Comparison of ENCODE assay signal across 8 mouse cellular contexts in genomic region chr13:56698391-56698790, GRCm38 (mm10). TPM values are rescaled to one million over a fixed set of nuclear protein-coding genes. Genes with fewer than 3 reads are reported as not detected.
DNase-seq lines count a peak whose midpoint lies in the region; ATAC-seq and TF ChIP-seq lines count a peak whose summit lies in the region.

No protein-coding gene starts in this region.

- no peak overlapping the region for H3K9ac ChIP-seq in heart, embryonic 15.5 days
- H3K9ac ChIP-seq in heart, adult 2 months (ENCODE audit: low read depth, low read length), result no peak overlapping the region
- H3K9ac ChIP-seq in liver, embryonic 12.5 days, result no peak overlapping the region

- no peaks in the 10 kb centered on the region for H3K27me3 ChIP-seq in heart, embryonic 15.5 days
- H3K27me3 ChIP-seq in heart, adult 2 months (ENCODE audit: control insufficient read depth, insufficient read depth, low read length), result no peaks in the 10 kb centered on the region
- no peaks in the 10 kb centered on the region for H3K27me3 ChIP-seq in myocyte (ENCODE audit: control insufficient read depth, insufficient read depth, insufficient read length)
- H3K27me3 ChIP-seq in liver, embryonic 12.5 days (replicated peaks), result no peaks in the 10 kb centered on the region

- H3K4me3 ChIP-seq in heart, embryonic 15.5 days, result no peak overlapping the region
- H3K4me3 ChIP-seq in heart, adult 2 months, result no peak overlapping the region
- H3K4me3 ChIP-seq in myocyte, result no peak overlapping the region
- no peak overlapping the region for H3K4me3 ChIP-seq in liver, embryonic 12.5 days

- H3K4me1 ChIP-seq in heart, embryonic 15.5 days (replicated peaks), result peaks cover 19% of the 10 kb centered on the region
- peaks cover 4% of the 10 kb centered on the region for H3K4me1 ChIP-seq in heart, adult 2 months (ENCODE audit: control insufficient read depth, insufficient read depth, low read length)
- H3K4me1 ChIP-seq in liver, embryonic 12.5 days, result peaks cover 7% of the 10 kb centered on the region

- H3K9me3 ChIP-seq in heart, embryonic 15.5 days (replicated peaks), result no peaks in the 10 kb centered on the region
- H3K9me3 ChIP-seq in liver, embryonic 12.5 days (replicated peaks), result no peaks in the 10 kb centered on the region

- peak overlapping the region; percentile 31 for H3K4me2 ChIP-seq in heart, embryonic 15.5 days
- H3K4me2 ChIP-seq in myocyte (ENCODE audit: low read depth), result peak overlapping the region; percentile 38
- H3K4me2 ChIP-seq in liver, embryonic 12.5 days, result no peak overlapping the region

- no peak for ATAC-seq in heart, embryonic 15.5 days (replicated peaks; ENCODE audit: insufficient number of reproducible peaks, insufficient read depth, low FRiP score, low read depth)
- ATAC-seq in liver, embryonic 12.5 days, result no peak

- no peak for TF ChIP-seq EP300 in heart, adult 2 months (IDR thresholded peaks at IDR 0.05; ENCODE audit: insufficient read depth, low read depth, low read length)

- no peak for TF ChIP-seq CTCF in heart, adult 2 months (IDR thresholded peaks at IDR 0.05)

- DNase-seq in heart, adult 2 months, result no peak
- DNase-seq in cerebellum, adult 18-20 months, result peak; percentile 66 to 67
- peak; percentile 75 for DNase-seq in forelimb bud, embryonic 11.5 days (ENCODE audit: low read depth, low spot score)
- DNase-seq in layer of hippocampus, postnatal 14 days (ENCODE audit: low spot score in 2 of 2), result peak; percentile 63 to 80
- DNase-seq in c-Kit-positive CD71-positive TER-119-positive erythroid progenitor cells, embryonic 14.5 days (ENCODE audit: low spot score), result no peak

- H3K27ac ChIP-seq in heart, embryonic 15.5 days, result peak overlapping the region; percentile 45
- H3K27ac ChIP-seq in heart, adult 2 months, result no peak overlapping the region
- no peak overlapping the region for H3K27ac ChIP-seq in liver, embryonic 12.5 days

- intact Hi-C loops in heart, adult 2 months (cut with DNase I), result no loop called here

- H3K36me3 ChIP-seq in heart, embryonic 15.5 days, result no peaks in the 10 kb centered on the region
- no peaks in the 10 kb centered on the region for H3K36me3 ChIP-seq in heart, adult 2 months (ENCODE audit: control insufficient read depth, insufficient read depth, low read length)
- H3K36me3 ChIP-seq in myocyte (ENCODE audit: control insufficient read depth, insufficient read depth), result no peaks in the 10 kb centered on the region
- no peaks in the 10 kb centered on the region for H3K36me3 ChIP-seq in liver, embryonic 12.5 days

- no peak overlapping the region for H3ac ChIP-seq in myocyte (ENCODE audit: control insufficient read depth, insufficient read length)

- TF ChIP-seq POLR2A in heart, adult 2 months (IDR thresholded peaks at IDR 0.05; ENCODE audit: insufficient read depth, low read depth, low read length), result no peak
- TF ChIP-seq POLR2A in myocyte (IDR thresholded peaks at IDR 0.05; ENCODE audit: insufficient read length, low read depth), result no peak

- no peaks in the 10 kb centered on the region for H3K79me2 ChIP-seq in heart, adult 2 months (replicated peaks; ENCODE audit: control insufficient read depth, insufficient read depth, low read length)
- H3K79me2 ChIP-seq in myocyte (ENCODE audit: control insufficient read depth, insufficient read depth), result no peaks in the 10 kb centered on the region

- WGBS in heart, embryonic 15.5 days, result 25% methylated on average over 9 of the region's 9 CpGs
- WGBS in heart, adult 2 months, result 29% methylated on average over 9 of the region's 9 CpGs
- 62% methylated on average over 9 of the region's 9 CpGs for WGBS in liver, embryonic 12.5 days (ENCODE audit: insufficient replicate concordance)

TF ChIP-seq in myocyte, 11 proteins besides CTCF, POLR2A, EP300 and RAD21:
- TF ChIP-seq CEBPB (IDR thresholded peaks at IDR 0.05; ENCODE audit: insufficient read depth, poor library complexity, severe bottlenecking) (no peak), MYOG (IDR thresholded peaks at IDR 0.05; ENCODE audit: control insufficient read depth in 1 of 3, insufficient read depth in 1 of 3, insufficient read length in 2 of 3, low read depth in 2 of 3) (no peak), TCF3 (IDR thresholded peaks at IDR 0.05; ENCODE audit: insufficient read length, low read depth) (no peak), MYOD1 (IDR thresholded peaks at IDR 0.05; ENCODE audit: control insufficient read depth in 1 of 3, insufficient read length in 2 of 3, low read depth in 2 of 3) (no peak), REST (IDR thresholded peaks at IDR 0.05; ENCODE audit: insufficient read depth, insufficient read length) (no peak), SRF (IDR thresholded peaks at IDR 0.05; ENCODE audit: control insufficient read depth, insufficient read length, low read depth) (no peak), POLR2AphosphoS2 (IDR thresholded peaks at IDR 0.05; ENCODE audit: insufficient read length, low read depth) (no peak), USF1 (IDR thresholded peaks at IDR 0.05; ENCODE audit: low read depth) (no peak), TCF12 (IDR thresholded peaks at IDR 0.05; ENCODE audit: insufficient read depth, poor library complexity, severe bottlenecking) (no peak), E2F4 (IDR thresholded peaks at IDR 0.05; ENCODE audit: insufficient read depth) (no peak), MAX (IDR thresholded peaks at IDR 0.05; ENCODE audit: low read depth) (no peak)

RNA-seq across cellular contexts. Expression of gene Smad5, which starts 4.4 kb away (rescaled TPM):
- polyA plus RNA-seq in heart, embryonic 15.5 days (2015; fragmentation: Nextera tagmentation; extraction: Ambion mirVana), result 14.7 and 17.5 TPM in 2 replicates
- 10 to 100 TPM; 29.7 to 30.3 TPM for total RNA-seq in heart, adult 2 months (2021)
- polyA plus RNA-seq in heart, adult 2 months (2012; rRNA removed), result 19.7 and 37.7 TPM in 2 replicates
- 10 to 100 TPM; 26.5 to 28.7 TPM for total RNA-seq in layer of hippocampus, postnatal 14 days (2021)
- 12.7 TPM for polyA plus RNA-seq in myocyte (2012; fragmentation: generic; extraction: Trizol)
- polyA plus RNA-seq in liver, embryonic 12.5 days (2016; fragmentation: Nextera tagmentation; extraction: Ambion mirVana), result 7.3 TPM in 2 replicates

RNA-seq across cellular contexts. Expression of gene Gm45623, which starts 55.2 kb away (rescaled TPM):
- polyA plus RNA-seq in heart, embryonic 15.5 days (2015; fragmentation: Nextera tagmentation; extraction: Ambion mirVana), result 0.24 TPM in 1 of 2 replicates, not detected in the other
- not detected for total RNA-seq in heart, adult 2 months (2021)
- polyA plus RNA-seq in heart, adult 2 months (2012; rRNA removed), result not detected in 2 replicates
- 1 to 10 TPM; 1.6 to 1.7 TPM for total RNA-seq in layer of hippocampus, postnatal 14 days (2021)
- not detected for polyA plus RNA-seq in myocyte (2012; fragmentation: generic; extraction: Trizol)
- polyA plus RNA-seq in liver, embryonic 12.5 days (2016; fragmentation: Nextera tagmentation; extraction: Ambion mirVana), result not detected in 2 replicates

Comparison
In these comparisons a context has a peak if more than half of its experiments do, and no peak if none do; other contexts are left out.
1. DNase-seq: peak in cerebellum, adult 18-20 months (2 of 2), forelimb bud, embryonic 11.5 days (single experiment) and layer of hippocampus, postnatal 14 days (2 of 2); none in heart, adult 2 months (0 of 2) and c-Kit-positive CD71-positive TER-119-positive erythroid progenitor cells, embryonic 14.5 days (single experiment).